Mouse (Mus musculus): ENCODE results near the gene Ntan1. TPM values are rescaled to one million over a fixed set of nuclear protein-coding genes. Genes with fewer than 3 reads are reported as not detected.
A peak's percentile ranks its signal among the peaks of the same experiment; 100 is the strongest.
"Not testable (repeated sequence)": the region's sequence is repeated elsewhere in the genome, so short reads cannot be mapped to it uniquely, and the experiment has no call there.

Ntan1 gene
- polyA plus RNA-seq, 1 experiment from 2014 or later: 159 TPM

DNA sequence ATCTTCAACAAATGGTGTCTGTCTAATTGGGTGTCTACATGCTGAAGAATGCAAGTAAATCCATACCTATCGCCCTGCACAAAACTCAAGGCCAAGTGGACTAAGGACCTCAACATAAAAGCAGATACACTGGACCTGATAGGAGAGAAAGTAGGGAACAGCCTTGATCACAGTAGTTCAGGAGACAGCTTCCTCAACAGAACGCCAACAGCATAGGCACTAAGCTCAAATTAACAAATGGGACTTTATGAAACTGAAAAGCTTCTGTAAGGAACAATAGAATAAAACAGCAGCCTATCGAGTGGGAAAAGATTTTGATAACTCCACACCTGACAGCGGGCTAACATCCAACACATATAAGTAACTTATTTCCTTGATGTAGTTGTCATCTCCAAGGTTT lies 32.8 kb downstream of the Ntan1 start:
- Histone ChIP-seq H3K4me1 (ENCODE audit: insufficient read depth, low read length) (no peaks in the 10 kb centered on the region), H3K36me3 (ENCODE audit: insufficient read depth, low read length) (peaks cover 27% of the 10 kb centered on the region), H3K4me2 (replicated peaks; ENCODE audit: low read depth, low read length) (no peak overlapping the region), H3K9me3 (ENCODE audit: low read length) (no peaks in the 10 kb centered on the region), H3K4me3 (ENCODE audit: low read length) (no peak overlapping the region), H3K27ac (ENCODE audit: low read length) (no peak overlapping the region), H3K9ac (replicated peaks; ENCODE audit: low read length) (no peak overlapping the region), H3K27me3 (ENCODE audit: insufficient read depth, low read length) (no peaks in the 10 kb centered on the region)
- WGBS: 94% methylated on average over 4 of the region's 4 CpGs
- no peak for ATAC-seq (ENCODE audit: low FRiP score, low TSS enrichment)

- Histone ChIP-seq H3K36me3 (ENCODE audit: insufficient read depth, low read length) (peaks cover 33% of the 10 kb centered on the region), H3K4me2 (replicated peaks; ENCODE audit: low read depth, low read length) (no peak overlapping the region), H3K27ac (ENCODE audit: low read length) (no peak overlapping the region), H3K27me3 (ENCODE audit: insufficient read depth, low read length) (no peaks in the 10 kb centered on the region), H3K4me3 (ENCODE audit: low read length) (no peak overlapping the region), H3K9ac (replicated peaks; ENCODE audit: low read length) (no peak overlapping the region), H3K4me1 (ENCODE audit: insufficient read depth, low read length) (no peaks in the 10 kb centered on the region), H3K9me3 (ENCODE audit: low read length) (no peaks in the 10 kb centered on the region)
- 95% methylated on average over 4 of the region's 4 CpGs for WGBS
- ATAC-seq (ENCODE audit: low FRiP score, low TSS enrichment): no peak
Observed at GRCm38 (mm10) chr16:13853886-13854285, 35.2 kb downstream of the Ntan1 start.

- 42% methylated on average over 4 of the region's 4 CpGs for WGBS
- ATAC-seq (ENCODE audit: low FRiP score, low TSS enrichment): no peak
Observed at GRCm38 (mm10) chr16:13866076-13866475, 47.4 kb downstream of the Ntan1 start.

GRCm38 (mm10) chr16:13866616-13867015 lies 48.0 kb downstream of the Ntan1 start:
- WGBS: 70% methylated on average over 5 of the region's 5 CpGs
- Histone ChIP-seq H3K4me3 (ENCODE audit: low read length) (no peak overlapping the region), H3K9me3 (ENCODE audit: low read length) (no peaks in the 10 kb centered on the region), H3K4me1 (ENCODE audit: insufficient read depth, low read length) (0 out of 2 replicates have a peak, but pooled peaks cover 5% of the 10 kb centered on the region), H3K27me3 (ENCODE audit: insufficient read depth, low read length) (no peaks in the 10 kb centered on the region), H3K9ac (replicated peaks; ENCODE audit: low read length) (no peak overlapping the region), H3K4me2 (replicated peaks; ENCODE audit: low read depth, low read length) (no peak overlapping the region), H3K36me3 (ENCODE audit: insufficient read depth, low read length) (peaks cover 26% of the 10 kb centered on the region), H3K27ac (ENCODE audit: low read length) (0 out of 2 replicates have a peak overlapping the region, but pooled peaks have one; percentile 32)
- no peak for ATAC-seq (ENCODE audit: low FRiP score, low TSS enrichment)

More at GRCm38 (mm10) chr16:13866076-13866475, 47.4 kb downstream of the Ntan1 start:
- Histone ChIP-seq H3K36me3 (ENCODE audit: insufficient read depth, low read length) (peaks cover 26% of the 10 kb centered on the region), H3K4me3 (ENCODE audit: low read length) (no peak overlapping the region), H3K4me2 (replicated peaks; ENCODE audit: low read depth, low read length) (no peak overlapping the region), H3K27ac (ENCODE audit: low read length) (0 out of 2 replicates have a peak overlapping the region, but pooled peaks have one; percentile 32), H3K9me3 (ENCODE audit: low read length) (no peaks in the 10 kb centered on the region), H3K27me3 (ENCODE audit: insufficient read depth, low read length) (no peaks in the 10 kb centered on the region), H3K4me1 (ENCODE audit: insufficient read depth, low read length) (0 out of 2 replicates have a peak, but pooled peaks cover 5% of the 10 kb centered on the region), H3K9ac (replicated peaks; ENCODE audit: low read length) (no peak overlapping the region)

- H3K4me1 ChIP-seq (ENCODE audit: insufficient read depth, low read length); H3K27me3 ChIP-seq (ENCODE audit: insufficient read depth, low read length); H3K9me3 ChIP-seq (ENCODE audit: low read length); H3K27ac ChIP-seq (ENCODE audit: low read length); ATAC-seq (ENCODE audit: low FRiP score, low TSS enrichment); H3K4me3 ChIP-seq (ENCODE audit: low read length); H3K9ac ChIP-seq (replicated peaks; ENCODE audit: low read length); H3K4me2 ChIP-seq (replicated peaks; ENCODE audit: low read depth, low read length): not testable (repeated sequence)
- peaks cover 26% of the 10 kb centered on the region for H3K36me3 ChIP-seq (ENCODE audit: insufficient read depth, low read length)
- 47% methylated on average over 5 of the region's 5 CpGs for WGBS
Observed at GRCm38 (mm10) chr16:13867406-13867805, 48.8 kb downstream of the Ntan1 start.

DNA sequence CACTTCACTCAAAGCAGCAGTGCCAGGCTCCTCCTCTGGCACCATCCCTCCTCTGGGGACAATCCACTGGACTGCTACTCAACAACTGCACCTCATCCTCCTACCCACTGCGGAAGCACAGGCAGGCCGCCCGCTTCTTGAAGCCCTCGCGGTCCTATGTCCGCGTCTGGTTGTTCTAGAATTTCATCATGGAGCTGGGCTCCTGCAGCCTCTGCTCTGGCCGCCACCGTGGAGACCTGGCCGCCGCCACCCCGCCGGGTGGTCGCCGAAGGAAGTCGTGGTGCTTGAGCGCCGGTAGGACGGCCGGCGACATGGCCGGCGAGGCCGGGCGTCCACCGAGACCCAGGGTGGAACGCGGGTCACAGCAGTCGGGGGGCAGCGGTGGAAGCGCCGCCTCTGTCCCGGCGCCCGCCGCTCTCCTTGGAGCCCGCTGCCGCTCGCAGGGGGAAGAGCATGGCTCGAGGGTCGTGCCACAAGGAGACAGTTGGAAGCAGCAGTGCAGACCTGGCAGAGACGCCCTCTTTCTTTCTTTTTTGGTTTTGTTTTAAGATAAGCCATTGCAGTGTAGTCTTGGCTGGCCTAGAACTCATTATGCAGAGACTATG lies 49.4 kb downstream of the Ntan1 start:
- Histone ChIP-seq H3K27ac (ENCODE audit: low read length) (no peak overlapping the region), H3K27me3 (ENCODE audit: insufficient read depth, low read length) (no peaks in the 10 kb centered on the region), H3K36me3 (ENCODE audit: insufficient read depth, low read length) (peaks cover 21% of the 10 kb centered on the region), H3K4me3 (ENCODE audit: low read length) (peak overlapping the region; percentile 33), H3K4me2 (replicated peaks; ENCODE audit: low read depth, low read length) (peak overlapping the region; percentile 53), H3K4me1 (ENCODE audit: insufficient read depth, low read length) (0 out of 2 replicates have a peak, but pooled peaks cover 5% of the 10 kb centered on the region), H3K9ac (replicated peaks; ENCODE audit: low read length) (peak overlapping the region; percentile 51; the same call in 1 of the 2 replicates), H3K9me3 (ENCODE audit: low read length) (no peaks in the 10 kb centered on the region)
- 20% methylated on average over 42 of the region's 42 CpGs for WGBS
- ATAC-seq (ENCODE audit: low FRiP score, low TSS enrichment): peak; percentile 78

- no peaks in the 10 kb centered on the region for H3K27me3 ChIP-seq (ENCODE audit: insufficient read depth, low read length)
- ATAC-seq (ENCODE audit: low FRiP score, low TSS enrichment): no peak
- H3K4me2 ChIP-seq (replicated peaks; ENCODE audit: low read depth, low read length): no peak overlapping the region
- H3K9ac ChIP-seq (replicated peaks; ENCODE audit: low read length): no peak overlapping the region
- peaks cover 28% of the 10 kb centered on the region; the same call in 1 of the 2 replicates for H3K36me3 ChIP-seq (ENCODE audit: insufficient read depth, low read length)
- H3K4me3 ChIP-seq (ENCODE audit: low read length): no peak overlapping the region
- no peaks in the 10 kb centered on the region for H3K9me3 ChIP-seq (ENCODE audit: low read length)
- WGBS: 96% methylated on average over 4 of the region's 4 CpGs
- H3K27ac ChIP-seq (ENCODE audit: low read length): no peak overlapping the region
- no peaks in the 10 kb centered on the region for H3K4me1 ChIP-seq (ENCODE audit: insufficient read depth, low read length)
Observed at GRCm38 (mm10) chr16:13875483-13875882, 56.8 kb downstream of the Ntan1 start.

DNA sequence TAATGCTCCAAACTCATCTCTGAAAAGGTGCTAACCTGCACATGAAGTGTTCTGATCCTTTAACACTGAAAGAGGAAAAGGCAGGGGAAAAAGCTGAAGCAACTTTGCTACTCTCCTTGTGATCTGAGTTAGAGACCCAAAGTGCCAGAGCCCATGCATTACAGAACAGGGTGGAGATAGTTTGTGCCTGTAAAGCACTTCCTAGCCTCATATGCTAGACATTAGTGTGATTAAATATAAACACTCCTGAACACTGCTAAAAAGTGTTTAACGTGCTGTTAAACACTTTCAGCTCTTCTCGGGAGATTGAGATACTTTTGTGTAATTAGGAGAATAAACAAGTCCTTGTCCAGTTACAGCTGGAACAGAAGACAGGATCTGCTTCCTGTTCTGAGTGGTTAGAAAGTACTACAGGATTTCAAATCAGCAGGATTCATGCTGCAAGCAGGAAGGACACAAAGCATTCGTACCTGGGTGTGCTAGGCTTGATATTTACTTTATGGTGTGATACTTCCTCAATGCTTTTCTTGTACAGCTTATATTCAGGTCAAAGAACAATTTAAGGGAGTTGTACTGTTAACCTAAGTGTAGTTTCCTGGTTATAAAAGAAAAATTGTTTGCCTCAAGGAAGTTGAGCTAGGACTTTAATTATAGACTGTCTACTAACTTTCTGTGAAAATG lies 64.6 kb downstream of the Ntan1 start:
- Histone ChIP-seq H3K9me3 (ENCODE audit: low read length) (no peaks in the 10 kb centered on the region), H3K27me3 (ENCODE audit: insufficient read depth, low read length) (no peaks in the 10 kb centered on the region), H3K4me2 (replicated peaks; ENCODE audit: low read depth, low read length) (no peak overlapping the region), H3K36me3 (ENCODE audit: insufficient read depth, low read length) (peaks cover 12% of the 10 kb centered on the region; the same call in 1 of the 2 replicates), H3K4me3 (ENCODE audit: low read length) (no peak overlapping the region), H3K4me1 (ENCODE audit: insufficient read depth, low read length) (no peaks in the 10 kb centered on the region), H3K27ac (ENCODE audit: low read length) (no peak overlapping the region), H3K9ac (replicated peaks; ENCODE audit: low read length) (no peak overlapping the region)
- ATAC-seq (ENCODE audit: low FRiP score, low TSS enrichment): no peak
- WGBS: 53% methylated on average over 3 of the region's 3 CpGs

Data from kidney, embryonic 16.5 days (tissue).